Mouse (Mus musculus) liver, adult (tissue): ENCODE data around the gene Lsm4.

Experiments used
- GATA4 ChIP-seq: IDR thresholded peaks from 2 replicates; pipeline ENCODE4 v1.6.1; 2014; ENCODE audit warnings: mild to moderate bottlenecking, low read length; ENCODE audit not compliant: insufficient replicate concordance

The Lsm4 gene

GRCm38 (mm10) chr8:70664631-70665030 is 8.4 kb upstream of the Lsm4 start:
- TF ChIP-seq GATA4: no peak

- no peak for TF ChIP-seq GATA4
Observed at GRCm38 (mm10) chr8:70665599-70665998, 7.4 kb upstream of the Lsm4 start.

- no peak for TF ChIP-seq GATA4
Observed at GRCm38 (mm10) chr8:70667071-70667470, 6.0 kb upstream of the Lsm4 start.

GRCm38 (mm10) chr8:70671615-70672324 is 1.3 kb upstream of the Lsm4 start:
- no peak for TF ChIP-seq GATA4

GRCm38 (mm10) chr8:70672325-70673078 is 546 bp upstream of the Lsm4 start:
- TF ChIP-seq GATA4: no peak

GRCm38 (mm10) chr8:70674109-70674508 is 1.1 kb downstream of the Lsm4 start:
- no peak for TF ChIP-seq GATA4

GRCm38 (mm10) chr8:70674716-70675115 is 1.7 kb downstream of the Lsm4 start:
- no peak for TF ChIP-seq GATA4

DNA sequence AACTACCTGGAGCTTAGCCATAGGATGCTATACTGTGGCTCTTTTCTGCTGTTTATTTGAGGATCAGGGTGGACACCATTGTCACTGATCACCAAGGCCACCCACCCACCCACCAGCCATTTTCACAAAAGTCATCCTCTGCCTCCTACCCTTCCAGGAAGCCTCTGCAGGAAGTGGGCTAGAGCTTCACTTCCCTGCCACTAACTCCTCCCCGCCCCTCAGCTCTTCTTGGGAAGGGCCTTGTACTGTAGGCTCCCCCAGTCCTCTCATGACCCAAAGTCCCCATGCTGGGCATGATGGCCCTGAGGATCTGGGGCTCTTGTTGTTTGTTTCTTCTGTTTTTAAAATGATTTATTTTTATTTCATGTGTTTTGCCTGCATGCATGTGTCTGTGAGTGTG is 2.3 kb downstream of the Lsm4 start:
- no peak for TF ChIP-seq GATA4

- no peak for TF ChIP-seq GATA4
Observed at GRCm38 (mm10) chr8:70677451-70678080, 4.5 kb downstream of the Lsm4 start.

GRCm38 (mm10) chr8:70678679-70679078 is 5.6 kb downstream of the Lsm4 start:
- no peak for TF ChIP-seq GATA4

DNA sequence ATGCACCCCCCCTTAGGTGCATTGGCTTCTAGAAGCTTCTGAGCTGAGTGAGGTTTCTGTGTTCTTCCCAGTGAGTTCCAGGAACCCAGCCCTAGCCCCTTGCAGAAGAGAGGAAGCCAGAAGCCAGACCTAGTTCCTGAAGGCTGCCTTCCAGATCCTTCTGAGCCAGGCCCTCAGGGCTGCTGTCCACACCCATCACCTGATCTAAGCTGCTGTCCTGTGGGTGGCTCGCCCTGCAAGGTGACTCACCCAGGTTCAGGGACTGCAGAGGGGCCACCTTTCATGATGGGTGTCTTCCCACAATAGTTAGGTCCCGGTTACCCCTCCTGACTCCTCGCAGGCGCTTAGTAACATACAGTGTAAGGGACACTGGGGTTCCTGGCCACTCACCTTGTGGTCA is 6.4 kb downstream of the Lsm4 start:
- no peak for TF ChIP-seq GATA4

- TF ChIP-seq GATA4: no peak
Observed at GRCm38 (mm10) chr8:70680039-70680438, 7.0 kb downstream of the Lsm4 start.

DNA sequence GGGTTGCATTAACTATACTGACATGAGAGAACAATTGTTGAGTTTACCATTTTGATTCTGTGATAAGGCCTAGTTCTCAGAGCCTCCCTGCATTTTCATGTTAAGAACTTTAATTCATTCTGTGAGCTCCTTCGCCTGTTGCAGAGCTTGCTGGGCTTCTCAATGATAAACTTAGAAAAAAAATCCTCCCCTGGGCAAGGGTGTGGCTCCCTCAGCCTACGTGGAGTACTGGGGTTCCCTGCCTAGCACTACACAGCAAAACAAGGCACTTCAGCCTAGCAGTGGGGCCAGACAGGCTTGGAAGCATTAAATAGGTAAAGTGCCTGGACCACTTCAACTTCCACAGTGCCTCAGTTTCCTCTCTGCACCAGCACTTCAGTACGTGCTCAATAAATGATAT is 8.4 kb downstream of the Lsm4 start:
- TF ChIP-seq GATA4: no peak

DNA sequence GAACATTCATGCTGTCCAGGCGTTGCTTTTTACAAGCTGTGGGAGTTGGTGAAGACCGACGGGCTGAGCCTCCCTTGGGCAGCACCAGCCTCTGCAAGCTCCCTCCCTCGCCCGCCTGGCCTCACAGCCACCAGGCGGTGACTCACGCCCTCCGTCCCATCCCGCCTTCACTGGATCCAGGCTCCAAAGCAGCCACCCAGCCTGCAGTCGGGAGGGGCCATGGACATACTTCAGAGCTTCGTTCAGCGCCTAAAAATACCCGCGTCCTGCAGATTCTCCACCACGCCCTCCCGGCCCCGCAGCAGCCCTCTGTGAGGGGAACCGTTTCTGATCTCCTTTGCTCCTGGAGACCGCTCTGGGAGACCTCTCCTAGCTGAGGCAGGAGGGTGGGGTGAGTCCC is 9.1 kb downstream of the Lsm4 start:
- no peak for TF ChIP-seq GATA4

- no peak for TF ChIP-seq GATA4
Observed at GRCm38 (mm10) chr8:70682692-70683091, 9.6 kb downstream of the Lsm4 start.

- TF ChIP-seq GATA4: no peak
Observed at GRCm38 (mm10) chr8:70684291-70684690, 11.2 kb downstream of the Lsm4 start.
